Mouse (Mus musculus): ENCODE measurements around the gene Tbxa2r.

- no peak for TF ChIP-seq CTCF (IDR thresholded peaks at IDR 0.05; ENCODE audit: control insufficient read depth, insufficient read depth, insufficient replicate concordance, low read depth, low read length)
- no peak for TF ChIP-seq POLR2A (IDR thresholded peaks at IDR 0.05; ENCODE audit: control insufficient read depth, low read depth, low read length)
Observed at GRCm38 (mm10) chr10:81300352-81300907, 28.1 kb upstream of the Tbxa2r start.
